Mouse (Mus musculus) limb, embryonic 15.5 days (tissue): ENCODE results near the gene Sgms1. TPM values are rescaled to one million over a fixed set of nuclear protein-coding genes. Genes with fewer than 3 reads are reported as not detected.
"Not testable (repeated sequence)": the region's sequence is repeated elsewhere in the genome, so short reads cannot be mapped to it uniquely, and the experiment has no call there.

Source experiments
- ATAC-seq: fragments of 200-750 bp; cut with Nextera tagmentation; 2 replicates; pipeline ENCODE4 v1.8.0; 2017; ENCODE audit warnings: low read depth, moderate TSS enrichment; ENCODE audit not compliant: insufficient number of reproducible peaks, low FRiP score, low TSS enrichment
- H3K27ac ChIP-seq: fragments of 300-500 bp; sonication (generic); 2 replicates; pipeline ENCODE4 v1.5.1; 2015; ENCODE audit warnings: moderate library complexity, mild to moderate bottlenecking, inconsistent platforms
- H3K27me3 ChIP-seq: fragments of 300-500 bp; sonication (generic); 2 replicates; pipeline ENCODE4 v1.6.1; 2015; ENCODE audit warnings: inconsistent platforms
- H3K36me3 ChIP-seq: fragments of 300-500 bp; sonication (generic); 2 replicates; pipeline ENCODE4 v1.6.1; 2015; ENCODE audit warnings: inconsistent platforms
- H3K4me1 ChIP-seq: fragments of 300-500 bp; sonication (generic); 2 replicates; pipeline ENCODE4 v1.6.1; 2015; ENCODE audit warnings: inconsistent platforms
- H3K4me2 ChIP-seq: fragments of 300-500 bp; sonication (generic); 2 replicates; pipeline ENCODE4 v1.6.1; 2015; ENCODE audit warnings: mild to moderate bottlenecking, inconsistent platforms
- H3K4me3 ChIP-seq: fragments of 300-500 bp; sonication (generic); 2 replicates; pipeline ENCODE4 v1.5.1; 2015; ENCODE audit warnings: mild to moderate bottlenecking, inconsistent platforms
- H3K9ac ChIP-seq: fragments of 300-500 bp; sonication (generic); 2 replicates; pipeline ENCODE4 v1.6.1; 2015; ENCODE audit warnings: inconsistent platforms
- H3K9me3 ChIP-seq: fragments of 300-500 bp; sonication (generic); 2 replicates; pipeline ENCODE4 v1.6.1; 2016; ENCODE audit warnings: inconsistent platforms
- whole genome bisulfite sequencing: fragments of 180-500 bp; shearing (Covaris S2); methylation state at CpG from one replicate; pipeline ENCODE4 v1.1.7; 2015; 5-methylcytosine and 5-hydroxymethylcytosine counted together
- polyA plus RNA-seq: library from polyadenylated mRNA; unstranded; fragments of >200 nt; fragmentation: Nextera tagmentation; extraction: Ambion mirVana; gene quantifications from 2 replicates; pipeline ENCODE4 v1.2.1, GENCODE M21; 2015

Gene Sgms1
- polyA plus RNA-seq, 1 experiment from 2014 or later: 45.6 TPM

DNA sequence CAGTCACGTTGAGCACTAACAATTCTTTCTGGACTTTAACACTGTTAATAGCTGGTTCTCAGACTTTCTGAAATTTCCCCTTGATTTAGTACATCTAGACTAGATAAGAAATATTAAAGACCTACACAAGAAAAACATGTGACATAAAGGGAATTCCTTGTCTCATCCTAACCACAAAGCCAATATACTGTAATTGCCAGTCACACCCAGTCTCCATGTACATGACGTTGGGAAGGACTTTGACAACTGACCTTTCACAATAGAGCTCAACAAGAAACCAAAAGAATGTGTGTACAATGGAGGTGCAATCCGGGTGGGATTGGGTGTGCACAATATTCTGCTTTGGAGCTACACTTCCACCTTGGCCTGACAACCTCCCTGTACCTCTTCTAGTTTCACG, 297.2 kb downstream of the Sgms1 start:
- no peak overlapping the region for H3K4me2 ChIP-seq
- no peak overlapping the region for H3K4me3 ChIP-seq
- H3K27me3 ChIP-seq: no peaks in the 10 kb centered on the region
- no peaks in the 10 kb centered on the region for H3K9me3 ChIP-seq
- 87% methylated on average over 4 of the region's 4 CpGs for WGBS
- no peak overlapping the region for H3K9ac ChIP-seq
- H3K27ac ChIP-seq: no peak overlapping the region
- no peak for ATAC-seq
- H3K36me3 ChIP-seq: no peaks in the 10 kb centered on the region
- no peaks in the 10 kb centered on the region for H3K4me1 ChIP-seq

DNA sequence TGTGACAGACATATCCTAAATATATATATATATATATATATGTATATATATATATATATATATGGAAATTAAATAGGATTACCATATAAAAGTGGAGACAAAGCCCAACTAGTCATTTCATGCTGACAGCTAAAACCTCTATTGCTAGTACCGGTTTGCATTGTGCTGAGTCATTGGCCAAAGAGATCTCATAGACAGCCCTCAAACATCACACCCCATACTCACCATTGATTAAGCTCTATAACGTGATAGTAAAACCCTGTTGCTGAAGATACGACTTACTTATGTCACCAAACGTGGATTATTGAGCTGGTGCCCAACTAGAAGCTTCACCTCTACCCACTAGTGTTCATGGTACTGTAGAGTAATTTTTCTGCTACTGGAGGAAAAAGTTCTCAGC, 298.7 kb downstream of the Sgms1 start:
- no peaks in the 10 kb centered on the region for H3K4me1 ChIP-seq
- no peaks in the 10 kb centered on the region for H3K36me3 ChIP-seq
- no peak overlapping the region for H3K4me2 ChIP-seq
- H3K27ac ChIP-seq: no peak overlapping the region
- 88% methylated on average over 4 of the region's 4 CpGs for WGBS
- H3K27me3 ChIP-seq: no peaks in the 10 kb centered on the region
- no peak overlapping the region for H3K4me3 ChIP-seq
- no peak for ATAC-seq
- H3K9ac ChIP-seq: no peak overlapping the region
- no peaks in the 10 kb centered on the region for H3K9me3 ChIP-seq

DNA sequence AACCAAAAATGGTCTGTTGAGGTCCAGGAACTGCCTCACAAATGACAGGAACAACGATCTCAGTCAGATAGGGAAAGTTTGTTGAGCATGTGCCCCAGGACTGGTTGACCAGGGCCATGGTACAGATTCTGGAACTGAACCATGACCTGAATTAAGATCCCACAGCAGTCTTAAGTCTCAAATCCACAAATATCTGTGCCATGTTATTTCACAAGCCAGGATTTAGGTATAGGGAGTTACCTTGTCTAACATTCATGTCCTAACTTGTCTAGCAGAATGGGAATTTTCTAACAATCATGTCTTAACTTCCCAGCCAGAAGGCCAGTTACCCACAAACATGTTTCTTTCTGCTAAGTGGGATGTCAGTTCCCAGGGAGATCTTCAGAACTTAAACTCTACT, 300.9 kb downstream of the Sgms1 start:
- Histone ChIP-seq H3K9me3 (no peaks in the 10 kb centered on the region), H3K36me3 (no peaks in the 10 kb centered on the region), H3K4me3 (no peak overlapping the region), H3K27ac (no peak overlapping the region), H3K27me3 (no peaks in the 10 kb centered on the region), H3K4me1 (no peaks in the 10 kb centered on the region), H3K9ac (no peak overlapping the region), H3K4me2 (no peak overlapping the region)
- 74% methylated on average over 1 of the region's 1 CpGs for WGBS
- ATAC-seq: no peak

DNA sequence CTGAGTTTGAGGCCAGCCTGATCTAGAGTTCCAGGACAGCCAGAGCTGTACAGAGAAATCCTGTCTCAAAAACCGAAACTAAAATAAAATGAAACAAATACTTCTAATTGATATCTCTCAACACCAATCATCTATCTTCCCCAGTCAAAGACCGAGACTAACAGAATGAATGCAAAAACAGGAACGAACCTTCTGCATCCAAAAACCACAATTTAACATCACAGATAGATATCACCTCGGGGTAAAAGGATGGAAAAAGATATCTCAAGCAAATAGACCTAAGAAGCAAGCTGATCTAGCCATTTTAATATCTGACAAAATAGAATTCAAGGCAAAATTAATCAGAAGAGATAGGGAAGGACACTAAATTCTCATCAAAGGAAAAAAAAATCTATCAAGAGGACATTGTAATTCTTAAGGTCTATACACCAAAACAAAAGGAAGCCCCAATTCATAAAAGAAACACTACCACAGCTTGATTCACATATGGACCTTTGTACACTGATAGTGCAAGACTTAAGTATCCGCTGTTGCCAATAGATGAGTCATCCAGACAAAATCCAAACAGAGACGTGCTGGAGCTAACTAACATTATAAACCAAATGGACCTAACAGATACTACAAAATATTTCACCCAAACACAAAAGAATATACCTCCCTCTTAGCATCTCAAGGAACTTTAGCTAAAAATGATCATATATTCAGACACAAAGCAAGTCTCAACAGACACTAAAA, 301.6 kb downstream of the Sgms1 start:
- WGBS: 80% methylated on average over 6 of the region's 6 CpGs
- no peak overlapping the region for H3K27ac ChIP-seq

DNA sequence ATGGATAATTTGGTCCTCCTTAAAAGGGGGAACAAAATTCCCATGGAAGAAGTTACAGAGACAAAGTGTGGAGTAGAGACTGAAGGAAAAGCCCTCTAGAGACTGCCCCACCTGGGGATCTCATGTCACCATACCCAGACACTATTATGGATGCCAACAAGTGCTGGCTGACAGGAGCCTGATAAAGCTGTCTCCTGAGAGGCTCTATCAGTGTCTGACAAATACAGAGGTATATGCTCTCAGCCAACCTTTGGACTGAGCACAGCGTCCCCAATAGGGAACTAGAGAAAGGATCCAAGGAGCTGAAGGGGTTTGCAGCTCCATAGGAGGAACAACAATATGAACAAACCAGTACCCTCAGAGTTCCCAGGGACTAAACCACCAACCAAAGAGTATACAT, 304.7 kb downstream of the Sgms1 start:
- H3K4me2 ChIP-seq, H3K4me3 ChIP-seq, H3K9ac ChIP-seq, H3K9me3 ChIP-seq, H3K27me3 ChIP-seq, H3K27ac ChIP-seq, H3K4me1 ChIP-seq, ATAC-seq, H3K36me3 ChIP-seq: not testable (repeated sequence)
- 84% methylated on average over 1 of the region's 1 CpGs for WGBS

More for the DNA sequence above, 301.6 kb downstream of the Sgms1 start:
- H3K4me1 ChIP-seq: no peaks in the 10 kb centered on the region
- no peak overlapping the region for H3K9ac ChIP-seq
- no peaks in the 10 kb centered on the region for H3K9me3 ChIP-seq
- H3K4me3 ChIP-seq: no peak overlapping the region
- ATAC-seq: no peak
- H3K27me3 ChIP-seq: no peaks in the 10 kb centered on the region
- no peak overlapping the region for H3K4me2 ChIP-seq
- H3K36me3 ChIP-seq: no peaks in the 10 kb centered on the region

Other genes starting within 250 kb of the Sgms1 start
- gene Rpl9-ps6, start 76.9 kb upstream of the Sgms1 start, polyA plus RNA-seq: 101 and 122 TPM in 2 replicates
- gene Minpp1, start 96.1 kb upstream of the Sgms1 start, polyA plus RNA-seq: 63.7 and 67.2 TPM in 2 replicates
- gene Papss2, start 206.1 kb upstream of the Sgms1 start, polyA plus RNA-seq: 34.1 and 34.8 TPM in 2 replicates